Mouse (Mus musculus) heart, adult 2 months (tissue): Measurements from ENCODE around the gene Armc9. TPM values are rescaled to one million over a fixed set of nuclear protein-coding genes. Genes with fewer than 3 reads are reported as not detected.

Experiments used
- DNase-seq, 2 experiments: peaks; one replicate each; pipeline ENCODE4 v3.0.0; 2021
- H3K27ac ChIP-seq: fragments of 200-600 bp; 2 replicates; pipeline ENCODE4 v1.8.1; 2022
- H3K27me3 ChIP-seq: fragments of 200-500 bp; 2 replicates; pipeline ENCODE4 v1.6.1; 2012; ENCODE audit warnings: mild to moderate bottlenecking, low read length, inconsistent platforms, mixed read lengths; ENCODE audit not compliant: control insufficient read depth, insufficient read depth
- H3K36me3 ChIP-seq: fragments of 200-500 bp; 2 replicates; pipeline ENCODE4 v1.6.1; 2012; ENCODE audit warnings: low read length, inconsistent platforms; ENCODE audit not compliant: control insufficient read depth, insufficient read depth
- H3K4me1 ChIP-seq: fragments of 200-500 bp; 2 replicates; pipeline ENCODE4 v1.6.1; 2011; ENCODE audit warnings: low read length; ENCODE audit not compliant: control insufficient read depth, insufficient read depth
- H3K4me3 ChIP-seq: fragments of 200-600 bp; 2 replicates; pipeline ENCODE4 v1.8.1; 2022
- H3K79me2 ChIP-seq: fragments of 200-500 bp; replicated peaks from 2 replicates; pipeline ENCODE4 v1.6.1; 2012; ENCODE audit warnings: mild to moderate bottlenecking, inconsistent platforms, low read length, moderate library complexity, mixed read lengths; ENCODE audit not compliant: control insufficient read depth, insufficient read depth
- H3K9ac ChIP-seq: fragments of 200-500 bp; 2 replicates; pipeline ENCODE4 v1.6.1; 2012; ENCODE audit warnings: low read depth, mild to moderate bottlenecking, control low read depth, inconsistent platforms, low read length, mixed read lengths
- CTCF ChIP-seq: fragments of 200-600 bp; IDR thresholded peaks from 2 replicates; pipeline ENCODE4 v1.8.1; 2022; ENCODE audit warnings: antibody characterized with exemption, mild to moderate bottlenecking, moderate library complexity
- EP300 ChIP-seq: fragments of 200-500 bp; IDR thresholded peaks from 2 replicates; pipeline ENCODE4 v1.6.1; 2011; ENCODE audit warnings: low read depth, low read length, control low read depth; ENCODE audit not compliant: insufficient read depth
- POLR2A ChIP-seq: fragments of 200-500 bp; IDR thresholded peaks from 2 replicates; pipeline ENCODE4 v1.6.1; 2011; ENCODE audit warnings: mild to moderate bottlenecking, low read depth, low read length, control low read depth; ENCODE audit not compliant: insufficient read depth
- WGBS: fragments of 180-500 bp; shearing (Covaris S2); methylation state at CpG from one replicate; pipeline ENCODE4 v1.1.7; 2018; 5-methylcytosine and 5-hydroxymethylcytosine counted together
- intact Hi-C: fragments of 180-260 bp; cut with DNase I; formaldehyde crosslinking; loops from one replicate; pipeline ENCODE4 v1.15.1; 2025
- polyA plus RNA-seq: library from polyadenylated mRNA; depleted of rRNA; stranded (reverse); fragments of >200 nt; gene quantifications from 2 replicates; pipeline ENCODE4 v1.2.3, GENCODE M21; 2012
- total RNA-seq, 2 experiments: library from RNA; stranded (reverse); gene quantifications; 2 replicates each; pipeline ENCODE4 v1.2.3; 2021

The Armc9 gene
- total and polyA plus RNA-seq, 3 experiments: 2.4 to 3.5 (median 3.5) TPM

DNA sequence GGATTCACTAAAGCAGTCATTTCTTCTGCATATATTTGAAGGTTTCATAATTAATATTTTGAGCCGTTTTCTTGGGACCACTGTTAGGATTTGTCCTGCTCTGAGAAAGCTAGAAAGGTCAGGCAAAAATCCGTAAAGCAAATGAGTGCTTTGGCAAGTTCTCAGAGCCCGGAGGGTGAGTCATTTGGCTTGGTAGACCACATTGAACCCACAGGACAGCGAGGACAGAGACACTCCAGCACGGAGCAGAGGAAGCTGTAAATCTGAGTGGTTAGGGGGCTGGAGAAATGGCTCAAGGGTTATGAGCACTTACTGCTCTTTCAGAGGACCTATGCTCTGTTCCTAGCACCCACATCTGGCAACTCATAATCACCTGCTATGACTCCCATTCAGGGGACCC lies 7.0 kb upstream of the Armc9 start:
- 49% methylated on average over 5 of the region's 5 CpGs for WGBS
- DNase-seq: no peak

DNA sequence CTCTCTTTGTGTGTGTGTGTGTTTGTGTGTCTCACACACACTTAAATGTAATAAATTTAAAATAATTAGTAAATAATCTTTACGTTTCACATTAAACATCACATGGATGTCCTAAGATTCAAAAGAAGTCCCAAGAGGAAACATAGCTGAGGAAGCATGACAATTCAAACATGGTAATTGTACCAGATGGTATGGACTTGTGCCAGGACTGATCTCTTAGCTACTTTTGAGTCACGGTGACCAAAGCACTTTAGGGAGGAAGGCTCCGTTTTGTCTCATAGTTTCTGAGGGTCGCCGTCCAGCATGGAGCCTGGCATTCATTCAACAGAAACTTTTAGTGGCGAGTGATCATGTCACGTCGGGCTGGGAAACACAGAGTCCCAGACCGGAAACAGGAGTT lies 6.4 kb upstream of the Armc9 start:
- TF ChIP-seq CTCF: no peak
- no peak for TF ChIP-seq POLR2A
- no peak for TF ChIP-seq EP300
- no peak overlapping the region for H3K4me3 ChIP-seq
- WGBS: 38% methylated on average over 9 of the region's 9 CpGs
- intact Hi-C loops: no loop called here
- no peak overlapping the region for H3K27ac ChIP-seq
- no peak overlapping the region for H3K9ac ChIP-seq
- H3K36me3 ChIP-seq: no peaks in the 10 kb centered on the region
- no peaks in the 10 kb centered on the region for H3K27me3 ChIP-seq
- no peak for DNase-seq
- H3K79me2 ChIP-seq: no peaks in the 10 kb centered on the region
- no peaks in the 10 kb centered on the region for H3K4me1 ChIP-seq

More for the DNA sequence above, 7.0 kb upstream of the Armc9 start:
- Histone ChIP-seq H3K4me3 (no peak overlapping the region), H3K79me2 (no peaks in the 10 kb centered on the region), H3K4me1 (no peaks in the 10 kb centered on the region), H3K36me3 (no peaks in the 10 kb centered on the region), H3K27me3 (no peaks in the 10 kb centered on the region), H3K9ac (no peak overlapping the region), H3K27ac (no peak overlapping the region)
- intact Hi-C loops: no loop called here
- no peak for TF ChIP-seq POLR2A
- no peak for TF ChIP-seq CTCF
- TF ChIP-seq EP300: no peak

DNA sequence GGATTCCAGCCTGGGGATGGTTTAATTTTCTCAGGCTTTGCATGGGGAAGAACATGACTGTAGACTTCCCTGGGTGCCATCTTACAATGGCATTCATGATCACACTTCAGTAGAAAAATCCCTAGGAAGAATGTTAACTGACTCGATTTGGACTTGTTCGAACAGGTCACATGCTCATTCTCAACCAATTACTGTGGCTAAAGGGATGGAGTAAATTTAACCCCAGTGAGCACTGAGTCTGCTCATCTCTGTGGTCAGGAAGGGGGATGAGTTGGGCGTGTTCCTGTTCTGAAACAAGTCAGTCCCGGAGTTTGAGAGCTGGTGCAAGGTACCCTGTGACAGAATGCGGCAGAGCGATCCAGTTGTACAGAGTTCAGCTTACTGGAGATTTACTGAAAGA lies 3.7 kb upstream of the Armc9 start:
- H3K27ac ChIP-seq: no peak overlapping the region
- no peaks in the 10 kb centered on the region for H3K36me3 ChIP-seq
- H3K4me3 ChIP-seq: no peak overlapping the region
- H3K9ac ChIP-seq: no peak overlapping the region
- DNase-seq: no peak
- TF ChIP-seq POLR2A (no peak), CTCF (no peak), EP300 (no peak)
- 73% methylated on average over 6 of the region's 6 CpGs for WGBS
- H3K4me1 ChIP-seq: peaks cover 3% of the 10 kb centered on the region; the same call in 1 of the 2 replicates
- no peaks in the 10 kb centered on the region for H3K79me2 ChIP-seq
- intact Hi-C loops: loop anchor here (5.0 kb wide), 1 partner anchor 89 kb away; the partner anchor contains the start of gene Psmd1
- H3K27me3 ChIP-seq: no peaks in the 10 kb centered on the region

DNA sequence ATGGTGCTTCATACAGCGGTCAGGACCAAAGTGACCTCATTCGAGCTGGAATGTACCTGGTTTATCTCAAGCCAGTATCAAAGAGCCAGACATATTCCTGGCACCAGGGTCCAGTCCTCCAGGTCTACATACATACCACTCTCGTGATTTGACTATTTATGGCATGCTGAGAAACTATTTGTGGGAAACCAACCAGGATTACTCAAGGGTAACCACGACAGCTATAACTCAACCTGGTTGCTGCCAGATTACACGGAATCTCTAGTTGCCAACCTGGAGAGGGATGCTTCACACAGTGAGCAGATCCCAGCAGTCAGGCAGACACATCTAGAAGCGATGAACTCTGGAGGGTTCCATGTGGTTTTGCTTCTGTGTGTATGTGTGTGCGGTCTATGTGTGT lies 3.2 kb upstream of the Armc9 start:
- no peak overlapping the region for H3K9ac ChIP-seq
- no peak for DNase-seq
- no peaks in the 10 kb centered on the region for H3K27me3 ChIP-seq
- no peaks in the 10 kb centered on the region for H3K36me3 ChIP-seq
- no peak overlapping the region for H3K27ac ChIP-seq
- 51% methylated on average over 7 of the region's 7 CpGs for WGBS
- no peaks in the 10 kb centered on the region for H3K79me2 ChIP-seq
- H3K4me1 ChIP-seq: peaks cover 3% of the 10 kb centered on the region; the same call in 1 of the 2 replicates
- TF ChIP-seq CTCF (no peak), EP300 (no peak), POLR2A (no peak)
- no peak overlapping the region for H3K4me3 ChIP-seq
- intact Hi-C loops: loop anchor here (5.0 kb wide), 1 partner anchor 89 kb away; the partner anchor contains the start of gene Psmd1

DNA sequence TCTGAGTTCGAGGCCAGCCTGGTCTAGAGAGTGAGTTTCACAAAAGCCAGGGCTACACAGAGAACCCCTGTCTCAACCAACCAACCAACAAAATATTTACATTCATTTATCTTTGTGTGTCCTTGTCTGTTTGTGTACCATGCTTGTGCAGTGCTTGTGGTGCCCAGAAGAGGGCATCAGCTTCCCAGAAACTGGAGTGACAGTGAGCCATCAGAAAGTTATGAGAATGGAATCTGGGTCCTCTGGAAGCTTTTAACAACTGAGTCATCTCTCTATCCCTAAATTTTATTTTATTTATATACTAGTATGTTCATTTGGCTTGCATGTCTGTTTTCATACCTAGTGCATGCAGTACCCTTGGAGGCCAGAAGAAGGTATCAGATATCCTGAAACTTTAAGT lies 2.0 kb upstream of the Armc9 start:
- H3K27me3 ChIP-seq: no peaks in the 10 kb centered on the region
- H3K79me2 ChIP-seq: no peaks in the 10 kb centered on the region
- TF ChIP-seq POLR2A (no peak), CTCF (peak; percentile 43)
- WGBS: 87% methylated on average over 1 of the region's 1 CpGs
- no peak for DNase-seq
- peaks cover 3% of the 10 kb centered on the region; the same call in 1 of the 2 replicates for H3K4me1 ChIP-seq
- no peak overlapping the region for H3K4me3 ChIP-seq
- intact Hi-C loops: loop anchor here (5.0 kb wide), 1 partner anchor 90 kb away; the partner anchor contains the start of gene Psmd1
- no peaks in the 10 kb centered on the region for H3K36me3 ChIP-seq
- H3K9ac ChIP-seq: no peak overlapping the region
- no peak overlapping the region for H3K27ac ChIP-seq

DNA sequence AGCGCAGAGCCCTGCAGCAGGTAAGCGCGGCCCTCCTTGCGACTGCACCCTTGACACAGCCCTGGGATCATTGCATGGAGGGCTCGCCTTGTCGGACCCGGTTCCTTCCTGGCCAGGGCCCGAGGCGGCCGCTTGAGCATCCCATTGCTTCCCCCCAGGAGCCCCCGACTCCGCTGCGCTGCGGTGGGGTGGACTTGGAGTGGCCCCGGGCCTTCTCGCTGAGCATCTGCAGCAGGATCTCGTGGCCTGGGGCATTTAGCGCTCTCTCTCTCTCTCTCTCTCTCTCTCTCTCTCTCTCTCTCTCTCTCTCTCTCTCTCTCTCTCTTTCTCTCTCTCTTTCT lies 214 bp downstream of the Armc9 start:
- H3K4me1 ChIP-seq: peaks cover 3% of the 10 kb centered on the region; the same call in 1 of the 2 replicates
- no peak for DNase-seq
- peak overlapping the region; percentile 73 for H3K27ac ChIP-seq
- WGBS: under 1% methylated on average over 18 of the region's 18 CpGs
- H3K9ac ChIP-seq: peak overlapping the region; percentile 60
- H3K36me3 ChIP-seq: no peaks in the 10 kb centered on the region
- H3K79me2 ChIP-seq: no peaks in the 10 kb centered on the region
- intact Hi-C loops: loop anchor here (5.0 kb wide), 1 partner anchor 92 kb away; the partner anchor contains the start of gene Psmd1
- H3K4me3 ChIP-seq: peak overlapping the region; percentile 91
- no peaks in the 10 kb centered on the region for H3K27me3 ChIP-seq
- TF ChIP-seq EP300: no peak
- TF ChIP-seq POLR2A: no peak
- no peak for TF ChIP-seq CTCF
